Mouse (Mus musculus): ENCODE data around the gene Creb3l2.

Gene Creb3l2

GRCm38 (mm10) chr6:37325906-37326602, 115.9 kb downstream of the Creb3l2 start:
- no peak for DNase-seq (ENCODE audit: low spot score in 2 of 2)

DNA sequence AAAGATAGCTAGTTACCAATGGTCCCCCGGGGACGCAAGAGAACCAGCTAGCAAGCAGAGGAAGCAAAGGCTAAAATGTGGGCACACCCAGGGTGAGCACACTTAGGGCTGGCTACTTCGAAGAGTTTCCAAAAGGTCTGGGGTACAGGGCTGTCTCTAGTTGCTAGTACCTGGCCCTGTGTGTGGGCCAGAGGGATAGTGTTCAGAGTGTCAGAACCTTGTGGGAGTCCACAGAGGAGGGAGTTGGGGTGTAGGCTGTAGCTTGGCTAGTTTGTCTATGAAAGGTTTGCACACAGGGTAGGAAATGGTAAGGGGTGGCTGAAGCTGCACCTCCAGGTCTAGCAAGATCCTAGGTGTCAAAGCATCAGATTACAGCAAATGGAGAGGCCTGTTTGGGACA, 116.9 kb downstream of the Creb3l2 start:
- no peak for DNase-seq (ENCODE audit: low spot score in 2 of 2)

GRCm38 (mm10) chr6:37322641-37323040, 119.3 kb downstream of the Creb3l2 start:
- no peak for DNase-seq (ENCODE audit: low spot score in 2 of 2)

DNA sequence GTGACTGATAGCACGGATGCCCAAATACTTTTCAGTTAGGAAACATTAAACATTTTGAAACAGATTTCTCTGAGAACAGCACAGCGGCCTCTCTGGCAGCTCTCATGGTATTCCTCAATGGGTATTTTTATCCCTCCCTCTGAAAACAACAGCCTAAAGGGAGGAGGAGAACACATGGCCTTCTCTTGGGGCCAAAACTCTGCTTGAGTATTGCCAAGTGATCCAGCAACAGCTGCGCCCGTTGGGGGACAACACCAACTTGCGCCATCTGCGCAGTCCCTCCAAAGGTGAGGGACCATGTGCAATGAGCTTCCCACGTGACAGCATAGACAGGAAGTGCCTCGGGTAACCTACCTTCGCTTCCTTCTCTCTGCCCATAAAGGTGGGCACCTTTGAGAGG, 119.9 kb downstream of the Creb3l2 start:
- DNase-seq (ENCODE audit: low spot score in 2 of 2), result no peak

GRCm38 (mm10) chr6:37317904-37318303, 124.0 kb downstream of the Creb3l2 start:
- DNase-seq (ENCODE audit: low spot score in 2 of 2), result no peak

DNA sequence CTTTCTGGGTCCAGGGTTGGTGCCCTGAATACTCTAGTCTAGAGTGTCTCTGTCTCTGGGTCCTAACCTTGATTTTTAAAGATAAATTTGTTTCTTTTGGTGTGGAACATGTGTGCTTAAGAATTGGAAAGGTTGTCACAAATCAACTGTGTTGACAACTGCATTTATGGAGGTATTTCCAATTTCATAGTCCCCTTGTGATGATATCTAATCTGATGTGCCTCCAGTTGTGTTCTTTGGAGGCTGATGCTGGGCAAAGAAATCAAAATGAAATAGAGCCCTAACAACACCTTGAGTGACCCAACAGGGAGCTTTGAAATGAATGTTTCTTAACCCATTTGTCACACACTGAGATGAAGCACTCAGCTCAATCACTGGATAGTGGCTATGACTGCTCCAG, 126.5 kb downstream of the Creb3l2 start:
- DNase-seq (ENCODE audit: low spot score in 2 of 2), result no peak

DNA sequence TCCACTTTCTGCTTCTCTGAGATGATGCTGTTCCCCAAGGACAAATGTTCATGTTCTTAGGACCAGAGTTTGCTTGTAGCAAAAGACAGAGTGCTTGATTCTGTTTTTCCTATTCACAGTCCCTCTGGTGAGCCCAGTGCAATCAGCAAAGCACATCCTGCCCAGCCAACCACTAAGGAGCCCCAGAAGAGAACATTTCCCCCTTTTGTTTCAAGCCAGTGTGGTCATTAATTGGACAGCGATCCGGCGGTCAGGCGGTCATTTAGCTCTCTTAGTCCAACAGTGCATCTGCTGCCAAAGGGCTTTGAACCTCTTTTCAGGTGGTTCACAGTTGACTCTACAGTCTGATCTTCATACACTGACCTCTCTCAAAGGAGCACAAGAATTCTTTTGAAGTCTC, 131.3 kb downstream of the Creb3l2 start:
- no peak for DNase-seq (ENCODE audit: low spot score in 2 of 2)

- no peak for DNase-seq (ENCODE audit: low spot score in 2 of 2)
Measured at GRCm38 (mm10) chr6:37306616-37307015, 135.3 kb downstream of the Creb3l2 start.

DNA sequence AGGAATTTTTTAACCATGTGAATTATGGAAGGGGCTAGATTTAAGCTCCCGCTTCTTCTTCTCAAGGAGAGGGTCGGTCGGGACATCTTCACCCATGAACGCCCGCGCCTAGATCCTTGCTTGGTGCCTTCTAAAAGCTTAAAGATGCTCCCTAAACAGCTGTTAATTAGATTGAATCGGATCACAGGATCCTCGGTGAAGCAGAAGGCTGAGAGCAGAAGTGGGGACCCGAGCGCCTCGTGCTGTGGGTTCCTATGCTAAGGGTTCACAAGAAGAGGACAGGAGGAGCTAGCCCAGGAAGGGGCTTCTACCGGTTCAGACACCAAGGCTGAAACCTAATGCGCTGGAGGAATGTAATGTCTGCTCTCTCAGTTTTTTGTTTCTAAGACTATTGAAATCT, 141.5 kb downstream of the Creb3l2 start:
- no peak for DNase-seq (ENCODE audit: low spot score in 2 of 2)

GRCm38 (mm10) chr6:37299562-37300390, 142.2 kb downstream of the Creb3l2 start, which contains the start of gene Dgki:
Gene Dgki (minus strand): TSS chr6:37300184.
- peak; percentile 4 to 10 for DNase-seq (ENCODE audit: low spot score in 2 of 2)

GRCm38 (mm10) chr6:37298982-37299381, 143.0 kb downstream of the Creb3l2 start:
- DNase-seq (ENCODE audit: low spot score in 2 of 2), result no peak

GRCm38 (mm10) chr6:37297744-37298482, 144.0 kb downstream of the Creb3l2 start:
- DNase-seq (ENCODE audit: low spot score in 2 of 2), result no peak

DNA sequence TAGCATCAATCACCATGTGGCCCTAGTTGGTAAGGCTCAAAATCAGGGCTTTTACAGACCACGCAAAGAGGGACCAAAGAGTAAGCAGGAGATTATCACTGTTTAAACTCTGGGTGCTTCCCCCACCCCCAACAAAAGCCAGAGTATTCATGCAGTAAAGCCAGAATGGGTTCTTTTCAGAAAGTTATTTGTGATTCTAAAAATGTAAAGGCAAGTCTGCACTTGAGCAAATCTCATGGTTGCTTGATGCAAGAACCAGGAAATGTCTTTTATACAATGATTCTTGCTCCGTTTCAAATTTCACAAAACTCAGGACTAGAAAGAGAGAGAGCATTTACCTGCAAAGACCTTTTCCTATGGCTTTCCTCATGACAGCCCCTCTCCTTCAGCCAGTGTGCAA, 149.9 kb downstream of the Creb3l2 start:
- no peak for DNase-seq (ENCODE audit: low spot score in 2 of 2)

DNA sequence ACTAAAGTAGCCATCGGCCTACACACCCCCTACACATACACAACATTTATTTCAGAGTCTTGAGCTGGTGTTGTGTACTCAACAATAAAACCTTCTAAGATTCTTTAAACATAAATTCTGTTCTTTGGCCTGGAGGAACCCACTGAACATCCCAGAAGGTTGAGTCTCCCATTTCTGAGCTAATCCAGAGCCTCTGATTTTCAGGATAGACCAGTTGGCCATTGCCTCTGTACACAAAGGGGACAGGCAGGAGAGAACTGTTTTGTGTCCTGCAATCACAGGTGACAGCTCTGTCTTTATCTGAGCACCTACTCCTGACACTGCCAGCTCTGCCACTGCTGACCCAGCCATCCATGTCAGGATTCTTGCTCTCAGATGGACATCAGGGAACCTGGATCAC, 150.8 kb downstream of the Creb3l2 start:
- no peak for DNase-seq (ENCODE audit: low spot score in 2 of 2)

GRCm38 (mm10) chr6:37290691-37291090, 151.3 kb downstream of the Creb3l2 start:
- no peak for DNase-seq (ENCODE audit: low spot score in 2 of 2)

DNA sequence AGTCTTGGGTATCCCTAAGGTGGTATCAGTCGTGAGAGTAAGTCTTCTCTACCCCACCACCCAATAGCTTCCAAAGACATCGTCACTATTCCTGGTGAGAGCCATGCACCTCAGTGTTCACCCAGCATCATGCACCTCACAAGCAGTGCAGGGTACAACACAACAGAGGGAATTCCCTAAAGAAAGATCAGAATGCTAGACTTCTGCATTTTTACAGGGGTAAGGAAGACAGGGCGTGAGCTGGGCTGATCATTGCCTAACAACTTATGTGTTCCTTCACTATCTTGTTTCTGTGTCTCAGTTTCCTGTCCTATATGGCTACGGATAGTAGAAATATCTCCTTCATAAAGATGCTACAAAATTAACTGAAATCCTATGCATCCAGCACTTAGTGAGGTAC, 155.8 kb downstream of the Creb3l2 start:
- no peak for DNase-seq (ENCODE audit: low spot score in 2 of 2)

GRCm38 (mm10) chr6:37284879-37285278, 157.1 kb downstream of the Creb3l2 start:
- no peak for DNase-seq (ENCODE audit: low spot score in 2 of 2)

DNA sequence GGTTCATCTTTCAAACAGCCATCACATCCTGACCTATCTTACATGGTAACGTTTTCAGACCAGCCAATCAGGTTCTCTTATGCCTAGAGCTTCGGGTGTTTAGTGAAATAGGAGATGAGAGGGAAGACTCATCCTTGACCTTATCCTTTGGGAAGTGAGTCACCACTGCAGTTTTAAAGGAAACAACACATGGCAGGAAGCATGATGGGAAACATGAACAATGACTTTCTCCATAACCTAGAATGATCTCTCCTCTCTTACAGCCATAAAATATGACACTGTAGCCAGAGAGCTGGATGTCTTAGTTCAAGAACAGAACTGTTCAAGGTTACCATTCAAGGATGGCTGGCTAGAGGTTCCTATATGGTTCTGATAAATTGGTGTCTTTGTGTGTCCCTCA, 158.6 kb downstream of the Creb3l2 start:
- DNase-seq (ENCODE audit: low spot score in 2 of 2), result no peak

GRCm38 (mm10) chr6:37282659-37283058, 159.3 kb downstream of the Creb3l2 start:
- DNase-seq (ENCODE audit: low spot score in 2 of 2), result no peak

All from urinary bladder, postnatal 36 days (tissue).